Mouse (Mus musculus): ENCODE measurements around the gene Dgkh. TPM values are rescaled to one million over a fixed set of nuclear protein-coding genes. Genes with fewer than 3 reads are reported as not detected.

Dgkh gene
- polyA plus RNA-seq, 1 experiment = 1.2 TPM

GRCm38 (mm10) chr14:78690387-78690786, 42.2 kb downstream of the Dgkh start:
- H3K36me3 ChIP-seq (ENCODE audit: control insufficient read depth, insufficient read depth) = no peaks in the 10 kb centered on the region
- H3K4me3 ChIP-seq = no peak overlapping the region
- no peak overlapping the region for H3ac ChIP-seq (ENCODE audit: control insufficient read depth, insufficient read length)
- TF ChIP-seq MYOG (IDR thresholded peaks at IDR 0.05; ENCODE audit: control insufficient read depth in 1 of 3, insufficient read depth in 1 of 3, insufficient read length in 2 of 3, low read depth in 2 of 3) (no peak), TCF3 (IDR thresholded peaks at IDR 0.05; ENCODE audit: insufficient read length, low read depth) (no peak), MAX (IDR thresholded peaks at IDR 0.05; ENCODE audit: low read depth) (no peak), CEBPB (IDR thresholded peaks at IDR 0.05; ENCODE audit: insufficient read depth, poor library complexity, severe bottlenecking) (no peak), E2F4 (IDR thresholded peaks at IDR 0.05; ENCODE audit: insufficient read depth) (no peak), USF1 (IDR thresholded peaks at IDR 0.05; ENCODE audit: low read depth) (no peak)
- no peaks in the 10 kb centered on the region for H3K27me3 ChIP-seq (ENCODE audit: control insufficient read depth, insufficient read depth, insufficient read length)
- no peaks in the 10 kb centered on the region for H3K79me2 ChIP-seq (ENCODE audit: control insufficient read depth, insufficient read depth)
- H3K4me2 ChIP-seq (ENCODE audit: low read depth) = no peak overlapping the region

GRCm38 (mm10) chr14:78689950-78690349, 42.6 kb downstream of the Dgkh start:
- Histone ChIP-seq H3ac (ENCODE audit: control insufficient read depth, insufficient read length) (no peak overlapping the region), H3K79me2 (ENCODE audit: control insufficient read depth, insufficient read depth) (no peaks in the 10 kb centered on the region), H3K4me3 (no peak overlapping the region), H3K4me2 (ENCODE audit: low read depth) (no peak overlapping the region), H3K27me3 (ENCODE audit: control insufficient read depth, insufficient read depth, insufficient read length) (no peaks in the 10 kb centered on the region), H3K36me3 (ENCODE audit: control insufficient read depth, insufficient read depth) (no peaks in the 10 kb centered on the region)
- TF ChIP-seq MYOD1 (IDR thresholded peaks at IDR 0.05; ENCODE audit: control insufficient read depth in 1 of 3, insufficient read length in 2 of 3, low read depth in 2 of 3) (no peak), TCF12 (IDR thresholded peaks at IDR 0.05; ENCODE audit: insufficient read depth, poor library complexity, severe bottlenecking) (no peak), POLR2A (IDR thresholded peaks at IDR 0.05; ENCODE audit: insufficient read length, low read depth) (no peak), MYOG (IDR thresholded peaks at IDR 0.05; ENCODE audit: control insufficient read depth in 1 of 3, insufficient read depth in 1 of 3, insufficient read length in 2 of 3, low read depth in 2 of 3) (no peak), USF1 (IDR thresholded peaks at IDR 0.05; ENCODE audit: low read depth) (no peak), POLR2AphosphoS2 (IDR thresholded peaks at IDR 0.05; ENCODE audit: insufficient read length, low read depth) (no peak)

GRCm38 (mm10) chr14:78687716-78688115, 44.9 kb downstream of the Dgkh start:
- no peaks in the 10 kb centered on the region for H3K36me3 ChIP-seq (ENCODE audit: control insufficient read depth, insufficient read depth)

GRCm38 (mm10) chr14:78686701-78687100, 45.9 kb downstream of the Dgkh start:
- H3K79me2 ChIP-seq (ENCODE audit: control insufficient read depth, insufficient read depth) = no peaks in the 10 kb centered on the region
- H3ac ChIP-seq (ENCODE audit: control insufficient read depth, insufficient read length) = no peak overlapping the region
- H3K4me2 ChIP-seq (ENCODE audit: low read depth) = no peak overlapping the region
- H3K27me3 ChIP-seq (ENCODE audit: control insufficient read depth, insufficient read depth, insufficient read length) = no peaks in the 10 kb centered on the region
- H3K36me3 ChIP-seq (ENCODE audit: control insufficient read depth, insufficient read depth) = no peaks in the 10 kb centered on the region
- no peak for TF ChIP-seq TCF3 (IDR thresholded peaks at IDR 0.05; ENCODE audit: insufficient read length, low read depth)
- no peak for TF ChIP-seq MAX (IDR thresholded peaks at IDR 0.05; ENCODE audit: low read depth)
- no peak for TF ChIP-seq MYOD1 (IDR thresholded peaks at IDR 0.05; ENCODE audit: control insufficient read depth in 1 of 3, insufficient read length in 2 of 3, low read depth in 2 of 3)
- TF ChIP-seq TCF12 (IDR thresholded peaks at IDR 0.05; ENCODE audit: insufficient read depth, poor library complexity, severe bottlenecking) = no peak
- TF ChIP-seq CEBPB (IDR thresholded peaks at IDR 0.05; ENCODE audit: insufficient read depth, poor library complexity, severe bottlenecking) = no peak
- TF ChIP-seq POLR2AphosphoS2 (IDR thresholded peaks at IDR 0.05; ENCODE audit: insufficient read length, low read depth) = no peak
- no peak for TF ChIP-seq USF1 (IDR thresholded peaks at IDR 0.05; ENCODE audit: low read depth)
- TF ChIP-seq MYOG (IDR thresholded peaks at IDR 0.05; ENCODE audit: control insufficient read depth in 1 of 3, insufficient read depth in 1 of 3, insufficient read length in 2 of 3, low read depth in 2 of 3) = no peak
- TF ChIP-seq POLR2A (IDR thresholded peaks at IDR 0.05; ENCODE audit: insufficient read length, low read depth) = no peak
- H3K4me3 ChIP-seq = no peak overlapping the region

More at GRCm38 (mm10) chr14:78687716-78688115, 44.9 kb downstream of the Dgkh start:
- Histone ChIP-seq H3K79me2 (ENCODE audit: control insufficient read depth, insufficient read depth) (no peaks in the 10 kb centered on the region), H3K27me3 (ENCODE audit: control insufficient read depth, insufficient read depth, insufficient read length) (no peaks in the 10 kb centered on the region), H3K4me2 (ENCODE audit: low read depth) (no peak overlapping the region), H3K4me3 (no peak overlapping the region), H3ac (ENCODE audit: control insufficient read depth, insufficient read length) (no peak overlapping the region)
- TF ChIP-seq SRF (IDR thresholded peaks at IDR 0.05; ENCODE audit: control insufficient read depth, insufficient read length, low read depth) (no peak), MAX (IDR thresholded peaks at IDR 0.05; ENCODE audit: low read depth) (no peak), MYOG (IDR thresholded peaks at IDR 0.05; ENCODE audit: control insufficient read depth in 1 of 3, insufficient read depth in 1 of 3, insufficient read length in 2 of 3, low read depth in 2 of 3) (no peak), MYOD1 (IDR thresholded peaks at IDR 0.05; ENCODE audit: control insufficient read depth in 1 of 3, insufficient read length in 2 of 3, low read depth in 2 of 3) (no peak), E2F4 (IDR thresholded peaks at IDR 0.05; ENCODE audit: insufficient read depth) (no peak), POLR2AphosphoS2 (IDR thresholded peaks at IDR 0.05; ENCODE audit: insufficient read length, low read depth) (no peak), CEBPB (IDR thresholded peaks at IDR 0.05; ENCODE audit: insufficient read depth, poor library complexity, severe bottlenecking) (no peak), REST (IDR thresholded peaks at IDR 0.05; ENCODE audit: insufficient read depth, insufficient read length) (no peak), TCF12 (IDR thresholded peaks at IDR 0.05; ENCODE audit: insufficient read depth, poor library complexity, severe bottlenecking) (no peak), USF1 (IDR thresholded peaks at IDR 0.05; ENCODE audit: low read depth) (no peak), POLR2A (IDR thresholded peaks at IDR 0.05; ENCODE audit: insufficient read length, low read depth) (no peak), TCF3 (IDR thresholded peaks at IDR 0.05; ENCODE audit: insufficient read length, low read depth) (no peak)

GRCm38 (mm10) chr14:78684171-78684570, 48.4 kb downstream of the Dgkh start:
- TF ChIP-seq TCF12 (IDR thresholded peaks at IDR 0.05; ENCODE audit: insufficient read depth, poor library complexity, severe bottlenecking) (no peak), TCF3 (IDR thresholded peaks at IDR 0.05; ENCODE audit: insufficient read length, low read depth) (no peak)
- no peak overlapping the region for H3ac ChIP-seq (ENCODE audit: control insufficient read depth, insufficient read length)
- no peaks in the 10 kb centered on the region for H3K36me3 ChIP-seq (ENCODE audit: control insufficient read depth, insufficient read depth)
- H3K27me3 ChIP-seq (ENCODE audit: control insufficient read depth, insufficient read depth, insufficient read length) = no peaks in the 10 kb centered on the region
- H3K4me3 ChIP-seq = no peak overlapping the region
- no peaks in the 10 kb centered on the region for H3K79me2 ChIP-seq (ENCODE audit: control insufficient read depth, insufficient read depth)
- no peak overlapping the region for H3K4me2 ChIP-seq (ENCODE audit: low read depth)

Data from myocyte (in vitro differentiated cells).